Comparison of ENCODE assay signal across 17 mouse cellular contexts in the genomic region with DNA sequence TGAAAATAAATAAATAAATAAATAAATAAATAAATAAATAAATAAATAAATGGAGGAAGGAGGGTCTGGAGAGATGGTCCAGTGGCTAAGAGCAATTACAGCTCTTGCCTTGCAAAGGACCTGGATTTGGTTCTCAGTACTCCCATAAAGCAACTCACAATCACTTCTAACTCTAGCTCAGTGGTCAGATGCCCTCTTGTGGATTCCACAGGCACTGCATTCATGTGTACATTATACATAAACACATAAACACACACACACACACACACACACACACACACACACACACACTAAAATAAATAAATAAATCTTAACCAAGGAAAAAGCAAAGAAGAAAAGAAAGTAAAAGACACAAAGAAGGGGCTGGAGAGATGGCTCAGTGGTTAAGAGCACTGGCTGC.
A peak's percentile ranks its signal among the peaks of the same experiment; 100 is the strongest.
DNase-seq lines count a peak whose midpoint lies in the region; ATAC-seq and TF ChIP-seq lines count a peak whose summit lies in the region.
"Had no signal": no experiment of that assay in that cellular context is flagged by ENCODE, and none has a peak within 500 bp of the region (broad histone marks: within the 10 kb centered on the region; RNA-seq: fewer than 3 reads in every experiment).

No protein-coding gene starts in this region.

- TF ChIP-seq EP300 in liver, postnatal 0 days (IDR thresholded peaks at IDR 0.05; ENCODE audit: low read depth) = no peak
- TF ChIP-seq EP300 in stomach, postnatal 0 days (optimal IDR thresholded peaks at IDR 0.05) = no peak

- no peak for ATAC-seq in liver, postnatal 0 days
- no peak for ATAC-seq in liver, embryonic 12.5 days
- ATAC-seq in stomach, postnatal 0 days (ENCODE audit: low FRiP score, low TSS enrichment) = no peak
- no peak for ATAC-seq in monocyte, adult 5-6 weeks (replicated peaks; ENCODE audit: insufficient number of reproducible peaks, low FRiP score, low TSS enrichment, poor library complexity, severe bottlenecking)

- DNase-seq in gastrocnemius, adult 2 months = no peak
- no peak for DNase-seq in gastrocnemius, postnatal 14 days
- no peak for DNase-seq in liver, postnatal 0 days
- DNase-seq in ES-CJ7 (ENCODE audit: low read depth, low spot score) = peak; percentile 68
- no peak for DNase-seq in stomach, postnatal 0 days (ENCODE audit: low spot score)
- DNase-seq: cerebellum, adult 9-10 months; gastrocnemius, postnatal 25 days; kidney, adult 11 months; kidney, postnatal 10 days; layer of hippocampus, adult 9-11 months; lung, postnatal 10 days; thymus, postnatal 25 days had no signal

- H3K9me3 ChIP-seq in liver, postnatal 0 days (ENCODE audit: low read length) = no peaks in the 10 kb centered on the region
- no peaks in the 10 kb centered on the region for H3K9me3 ChIP-seq in liver, embryonic 12.5 days (replicated peaks)
- no peaks in the 10 kb centered on the region for H3K9me3 ChIP-seq in stomach, postnatal 0 days (ENCODE audit: control insufficient read depth, low read length)
- H3K9me3 ChIP-seq: embryonic facial prominence, embryonic 13.5 days; hindbrain, embryonic 12.5 days; neural tube, embryonic 12.5 days had no signal

- no peak overlapping the region for H3K4me3 ChIP-seq in gastrocnemius, adult 2 months
- H3K4me3 ChIP-seq in liver, postnatal 0 days (ENCODE audit: low read depth, low read length) = no peak overlapping the region
- no peak overlapping the region for H3K4me3 ChIP-seq in liver, embryonic 12.5 days
- no peak overlapping the region for H3K4me3 ChIP-seq in stomach, postnatal 0 days (ENCODE audit: low read depth, low read length)
- H3K4me3 ChIP-seq: embryonic facial prominence, embryonic 13.5 days; hindbrain, embryonic 12.5 days; neural tube, embryonic 12.5 days had no signal

- H3K27ac ChIP-seq in gastrocnemius, adult 2 months = no peak overlapping the region
- no peak overlapping the region for H3K27ac ChIP-seq in liver, postnatal 0 days (ENCODE audit: low read depth)
- H3K27ac ChIP-seq in liver, embryonic 12.5 days = no peak overlapping the region
- H3K27ac ChIP-seq in stomach, postnatal 0 days (replicated peaks) = no peak overlapping the region
- H3K27ac ChIP-seq: embryonic facial prominence, embryonic 13.5 days; hindbrain, embryonic 12.5 days; neural tube, embryonic 12.5 days had no signal

- no peak overlapping the region for H3K9ac ChIP-seq in liver, postnatal 0 days (replicated peaks)
- H3K9ac ChIP-seq in liver, embryonic 12.5 days = no peak overlapping the region
- no peak overlapping the region for H3K9ac ChIP-seq in stomach, postnatal 0 days (ENCODE audit: low read length)
- H3K9ac ChIP-seq: embryonic facial prominence, embryonic 13.5 days; hindbrain, embryonic 12.5 days; neural tube, embryonic 12.5 days had no signal

- no peaks in the 10 kb centered on the region for H3K4me1 ChIP-seq in liver, postnatal 0 days (ENCODE audit: insufficient read depth)
- H3K4me1 ChIP-seq in liver, embryonic 12.5 days = peaks cover 3% of the 10 kb centered on the region; the same call in 1 of the 2 replicates
- H3K4me1 ChIP-seq in stomach, postnatal 0 days (replicated peaks; ENCODE audit: control insufficient read depth, insufficient read depth) = no peaks in the 10 kb centered on the region
- H3K4me1 ChIP-seq: embryonic facial prominence, embryonic 13.5 days; hindbrain, embryonic 12.5 days; neural tube, embryonic 12.5 days had no signal

- no peaks in the 10 kb centered on the region for H3K36me3 ChIP-seq in liver, postnatal 0 days (replicated peaks; ENCODE audit: insufficient read depth, low read length)
- H3K36me3 ChIP-seq in liver, embryonic 12.5 days = no peaks in the 10 kb centered on the region
- H3K36me3 ChIP-seq in stomach, postnatal 0 days (ENCODE audit: control insufficient read depth, insufficient read depth, low read length) = no peaks in the 10 kb centered on the region
- H3K36me3 ChIP-seq: embryonic facial prominence, embryonic 13.5 days; hindbrain, embryonic 12.5 days; neural tube, embryonic 12.5 days had no signal

- peak; percentile 21; the same call in 1 of the 2 replicates for TF ChIP-seq CTCF in gastrocnemius, adult 2 months (IDR thresholded peaks at IDR 0.05)
- TF ChIP-seq CTCF in liver, postnatal 0 days (IDR thresholded peaks at IDR 0.05; ENCODE audit: low read depth) = peak; percentile 36; the same call in 1 of the 2 replicates
- peak; percentile 37 for TF ChIP-seq CTCF in stomach, postnatal 0 days (IDR thresholded peaks at IDR 0.05; ENCODE audit: low read depth)

- H3K27me3 ChIP-seq in liver, postnatal 0 days (ENCODE audit: insufficient read depth, low read length) = no peaks in the 10 kb centered on the region
- H3K27me3 ChIP-seq in liver, embryonic 12.5 days (replicated peaks) = no peaks in the 10 kb centered on the region
- no peaks in the 10 kb centered on the region for H3K27me3 ChIP-seq in stomach, postnatal 0 days (ENCODE audit: control insufficient read depth, insufficient read depth, low read length)
- H3K27me3 ChIP-seq: embryonic facial prominence, embryonic 13.5 days; hindbrain, embryonic 12.5 days; neural tube, embryonic 12.5 days had no signal

- intact Hi-C loops in gastrocnemius, adult 2 months (cut with DNase I) = no loop called here
- intact Hi-C loops in gastrocnemius, postnatal 14 days (cut with DNase I; ENCODE audit: low total_unique reads) = no loop called here

- H3K4me2 ChIP-seq in liver, postnatal 0 days (ENCODE audit: low read depth, low read length) = no peak overlapping the region
- no peak overlapping the region for H3K4me2 ChIP-seq in liver, embryonic 12.5 days
- H3K4me2 ChIP-seq in stomach, postnatal 0 days (replicated peaks; ENCODE audit: low read depth) = no peak overlapping the region
- H3K4me2 ChIP-seq: embryonic facial prominence, embryonic 13.5 days; hindbrain, embryonic 12.5 days; neural tube, embryonic 12.5 days had no signal
